Mouse (Mus musculus) kidney, adult 2 months (tissue): ENCODE measurements around the gene Adamts17.

Source experiments
- CTCF ChIP-seq: fragments of 200-500 bp; conservative IDR thresholded peaks from 2 replicates; pipeline ENCODE4 v1.5.1; 2011; ENCODE audit warnings: low read depth, mild to moderate bottlenecking, control low read depth, low read length, moderate library complexity, mixed read lengths; ENCODE audit not compliant: insufficient read depth, insufficient read length
- POLR2A ChIP-seq: fragments of 200-500 bp; IDR thresholded peaks from one replicate; pipeline ENCODE4 v1.6.1; 2011; ENCODE audit warnings: low read depth, low read length, control low read depth

DNA sequence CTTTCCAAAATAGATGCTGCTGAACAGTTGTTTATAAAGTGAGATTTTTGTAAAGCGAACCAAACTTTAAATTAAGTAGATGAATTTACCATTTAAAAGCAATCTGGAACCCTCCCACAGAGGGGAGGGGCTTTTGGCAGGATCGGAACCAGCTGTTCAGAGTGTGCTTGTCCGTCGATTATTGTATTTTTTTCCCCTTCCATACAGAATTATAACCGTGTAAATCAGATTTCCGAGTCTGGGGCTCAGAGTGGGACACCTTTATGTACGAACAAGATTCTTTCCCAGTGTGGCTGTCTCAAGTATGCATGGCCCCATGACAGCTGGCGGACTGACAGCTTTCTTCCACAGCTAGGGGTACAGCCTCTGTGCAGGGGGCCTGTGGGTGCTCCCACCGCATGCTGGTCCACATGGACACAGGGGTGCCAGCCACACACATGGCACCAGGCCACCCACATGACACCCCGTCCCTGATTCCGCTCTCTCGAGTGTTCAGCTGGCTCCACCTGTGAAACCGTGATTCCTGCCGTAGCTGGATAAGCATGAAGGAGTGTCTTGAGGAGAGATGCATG lies 32.5 kb downstream of the Adamts17 start:
- TF ChIP-seq POLR2A (no peak), CTCF (no peak)
